Mouse (Mus musculus) heart, adult 8-10 months (tissue): ENCODE data around the gene Setd7. TPM values are rescaled to one million over a fixed set of nuclear protein-coding genes. Genes with fewer than 3 reads are reported as not detected.
"Not testable (repeated sequence)": the region's sequence is repeated elsewhere in the genome, so short reads cannot be mapped to it uniquely, and the experiment has no call there.

Experiments
- DNase-seq: peaks from one replicate; pipeline ENCODE4 v3.0.0; 2022; ENCODE audit warnings: low spot score
- total RNA-seq, 4 experiments: library from RNA; stranded (reverse); gene quantifications; 2 replicates each; pipeline ENCODE4 v1.2.4; 2022

The Setd7 gene
- total RNA-seq, result 10 to 100 TPM; 55.6 to 68.3 (median 59.1) TPM

DNA sequence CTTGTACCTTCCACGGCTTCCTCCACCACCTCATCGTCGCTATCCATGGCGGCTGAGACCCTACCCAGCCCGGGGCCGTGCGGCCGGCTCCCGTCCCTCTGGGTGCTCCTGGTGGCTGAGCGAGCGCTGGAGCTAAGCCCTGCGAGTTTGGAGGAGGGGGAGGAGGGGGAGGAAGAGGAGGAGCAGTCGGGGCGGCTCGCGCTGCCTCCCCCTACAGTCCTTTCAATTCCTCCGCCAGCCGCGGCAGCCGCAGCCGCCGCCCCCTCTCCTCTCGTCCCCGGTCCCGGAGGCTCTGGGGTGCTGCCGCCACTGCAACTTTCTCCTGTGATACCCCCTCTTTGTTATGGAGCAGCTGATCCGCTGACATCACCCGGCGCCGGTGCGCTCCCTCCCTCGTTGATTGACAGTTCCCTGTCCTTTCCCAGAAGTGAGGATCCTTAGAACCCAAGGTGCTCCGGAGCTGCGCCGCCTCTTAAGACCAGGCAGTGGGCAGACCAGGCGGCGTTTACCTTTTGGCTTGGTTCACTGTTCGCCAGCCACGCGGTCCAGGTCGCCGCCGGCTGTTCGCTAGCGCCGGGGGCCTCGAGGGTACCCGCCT lies at the start of gene Setd7:
Gene Setd7, minus strand, starts transcription at position 369 of the 598 bp plus-strand sequence.
- peak; percentile 81 for DNase-seq

DNA sequence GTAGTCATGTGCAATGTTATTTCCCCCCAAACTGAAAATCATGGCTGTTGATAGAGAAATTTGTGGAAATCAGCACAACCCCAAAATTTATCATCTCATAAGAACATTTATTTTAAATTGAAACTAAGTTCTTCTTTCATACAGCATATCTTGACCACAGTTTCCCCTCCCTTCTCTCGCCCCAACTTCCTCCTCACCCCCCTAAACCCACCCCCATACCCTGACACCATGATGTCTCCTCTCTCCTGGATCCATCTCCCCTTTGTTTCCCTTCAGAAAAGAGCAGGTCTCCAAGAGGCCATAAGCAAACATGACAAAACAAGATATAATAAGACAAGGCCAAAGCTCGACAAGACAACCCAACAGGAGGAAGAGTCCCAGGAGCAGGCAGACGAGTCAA lies 43.8 kb upstream of the Setd7 start:
- no peak for DNase-seq

DNA sequence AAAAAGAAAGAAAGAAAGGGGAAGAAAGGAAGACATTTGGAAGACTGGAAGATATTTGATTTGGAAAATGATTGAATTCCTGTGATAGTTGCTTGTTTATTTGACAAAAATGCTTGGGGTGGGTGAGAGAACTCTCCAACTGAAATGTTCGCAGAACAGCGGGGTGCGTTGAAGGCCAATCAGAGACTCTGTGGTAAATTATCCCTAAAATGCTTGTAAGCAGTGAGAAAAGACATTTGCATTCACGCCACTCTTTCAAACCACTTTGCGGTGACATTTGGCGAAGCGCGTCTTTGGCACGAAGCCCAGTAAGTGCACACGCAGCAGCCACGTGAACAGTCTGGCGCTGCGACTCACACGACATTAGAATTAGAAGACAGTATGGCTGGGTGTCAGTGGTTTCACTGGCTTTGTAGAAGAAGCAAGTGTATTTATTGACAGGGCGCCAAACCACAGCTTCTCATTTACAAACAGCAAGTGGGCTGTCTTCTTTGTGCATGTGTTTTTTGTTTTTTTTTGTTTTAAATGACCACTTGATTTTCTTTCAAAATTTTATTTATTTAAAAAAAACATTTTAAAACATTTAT lies 43.1 kb upstream of the Setd7 start:
- no peak for DNase-seq

DNA sequence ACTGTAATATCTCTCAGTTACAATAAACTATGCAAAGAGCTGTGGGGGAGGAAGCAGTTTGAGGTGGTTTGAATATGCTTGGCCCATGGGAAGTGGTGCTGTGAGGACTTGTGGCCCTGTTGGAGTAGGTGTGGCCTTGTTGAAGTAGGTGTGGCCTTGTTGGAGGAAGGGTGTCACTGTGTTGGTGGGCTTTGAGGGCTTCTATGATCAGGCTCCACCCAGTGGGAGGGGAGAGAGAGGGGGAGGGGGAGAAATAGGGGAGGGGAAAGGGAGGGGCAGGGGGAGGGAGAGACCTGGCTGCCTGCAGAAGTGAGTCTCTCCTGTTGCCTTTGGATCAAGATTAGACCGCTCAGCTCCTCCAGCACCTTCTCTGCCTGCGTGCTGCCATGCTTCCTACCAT lies 40.8 kb upstream of the Setd7 start:
- DNase-seq, result no peak

DNA sequence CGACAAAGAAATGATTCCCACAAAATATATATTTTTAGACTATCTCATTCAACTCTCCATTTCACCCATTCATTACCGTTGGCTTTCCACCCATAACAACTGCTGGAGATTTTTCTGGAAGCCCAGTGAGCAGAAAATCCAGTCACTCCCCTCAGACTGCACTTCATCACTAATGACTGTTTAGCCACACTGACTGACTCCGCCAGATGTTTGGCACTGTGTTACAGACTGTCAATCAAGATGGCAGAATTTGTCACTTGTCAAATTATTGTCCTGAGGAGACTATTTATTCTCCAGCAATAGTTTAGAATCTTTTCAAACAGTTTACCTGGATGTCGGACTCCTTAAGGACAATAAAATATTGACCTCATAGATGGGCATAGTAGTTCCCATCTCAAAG lies 40.0 kb upstream of the Setd7 start:
- no peak for DNase-seq

DNA sequence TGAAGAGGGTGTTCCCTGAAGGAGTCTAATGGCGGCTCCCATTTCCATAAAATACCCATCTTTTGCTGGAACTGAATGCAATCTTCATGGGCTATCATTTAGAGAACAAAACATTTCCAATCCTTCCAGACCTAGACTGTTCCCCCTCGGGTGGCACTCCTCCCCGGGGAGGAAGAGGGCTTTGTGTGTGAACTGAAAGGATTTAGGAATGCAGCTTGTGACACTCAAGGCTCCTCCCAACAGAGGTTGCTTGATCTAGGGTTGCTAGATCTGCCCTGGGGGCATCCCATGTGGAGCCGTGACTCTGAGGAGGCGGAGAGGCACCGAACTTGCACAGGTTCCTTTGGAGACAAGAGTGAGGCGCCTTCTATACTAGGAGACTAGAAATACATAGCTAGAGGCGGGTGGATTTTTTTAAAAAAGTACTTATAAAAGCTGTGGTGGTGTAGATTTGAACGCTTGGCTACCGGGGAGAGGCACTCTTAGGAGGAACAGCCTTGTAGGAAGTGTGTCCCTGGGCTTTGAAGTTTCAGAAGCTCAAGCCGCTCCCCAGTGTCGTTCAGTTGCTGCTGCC lies 38.5 kb upstream of the Setd7 start:
- no peak for DNase-seq

DNA sequence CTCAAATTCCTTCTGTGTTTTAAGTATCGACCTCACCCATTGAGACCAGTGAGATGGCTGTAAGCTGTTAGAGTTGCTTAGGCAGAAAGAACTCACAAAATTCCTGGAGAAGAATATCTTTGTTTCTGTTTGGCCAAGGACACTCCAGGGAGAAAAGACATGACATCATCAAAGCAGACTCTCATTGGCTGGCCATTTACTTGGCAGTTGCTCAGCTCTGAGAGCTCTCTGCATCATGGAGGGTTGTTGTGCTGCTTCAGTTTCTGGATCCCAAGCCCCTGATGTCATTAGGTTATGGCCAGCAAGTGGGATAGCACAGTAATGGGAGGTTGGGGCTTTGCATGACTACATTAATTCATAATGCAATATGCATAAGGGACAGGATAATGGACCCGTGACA lies 35.9 kb upstream of the Setd7 start:
- DNase-seq, result peak; percentile 10

DNA sequence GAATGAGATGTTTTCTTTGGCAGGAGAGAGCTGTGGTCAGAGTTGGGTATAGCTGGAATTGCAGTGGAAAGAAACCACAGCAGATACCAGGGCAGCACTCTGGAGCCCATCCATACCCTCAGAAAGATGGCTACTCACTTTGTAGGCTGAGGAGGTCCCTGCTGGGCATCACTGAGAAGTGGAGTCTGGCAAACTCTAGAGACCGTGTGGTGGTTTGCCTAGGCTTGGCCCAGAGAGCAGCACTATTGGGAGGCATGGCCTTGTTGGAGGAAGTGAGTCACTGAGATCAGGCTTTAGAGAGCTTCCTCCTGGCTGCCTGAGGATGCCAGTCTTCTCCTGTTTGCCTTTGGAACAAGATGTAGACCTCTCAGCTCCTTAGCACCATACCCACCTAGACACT lies 32.8 kb upstream of the Setd7 start:
- no peak for DNase-seq

DNA sequence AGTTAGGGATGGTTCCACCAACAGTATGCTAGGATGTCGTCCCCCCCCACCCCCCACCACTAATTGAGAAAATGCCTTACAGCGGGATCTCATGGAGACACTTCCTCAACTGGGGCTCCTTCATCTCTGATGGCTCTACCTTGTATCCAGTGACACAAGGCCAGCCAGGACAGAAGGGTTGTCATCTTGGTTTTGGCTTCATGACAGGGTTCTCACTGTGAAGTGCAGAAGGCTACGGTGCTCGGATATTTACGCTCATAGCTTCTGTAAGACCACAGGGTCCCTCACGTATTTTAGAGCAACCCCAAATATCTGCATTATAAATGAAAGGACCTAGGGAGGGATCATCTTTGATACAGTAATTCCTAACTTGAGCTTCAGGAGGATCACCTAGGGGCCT lies 30.9 kb upstream of the Setd7 start:
- no peak for DNase-seq

DNA sequence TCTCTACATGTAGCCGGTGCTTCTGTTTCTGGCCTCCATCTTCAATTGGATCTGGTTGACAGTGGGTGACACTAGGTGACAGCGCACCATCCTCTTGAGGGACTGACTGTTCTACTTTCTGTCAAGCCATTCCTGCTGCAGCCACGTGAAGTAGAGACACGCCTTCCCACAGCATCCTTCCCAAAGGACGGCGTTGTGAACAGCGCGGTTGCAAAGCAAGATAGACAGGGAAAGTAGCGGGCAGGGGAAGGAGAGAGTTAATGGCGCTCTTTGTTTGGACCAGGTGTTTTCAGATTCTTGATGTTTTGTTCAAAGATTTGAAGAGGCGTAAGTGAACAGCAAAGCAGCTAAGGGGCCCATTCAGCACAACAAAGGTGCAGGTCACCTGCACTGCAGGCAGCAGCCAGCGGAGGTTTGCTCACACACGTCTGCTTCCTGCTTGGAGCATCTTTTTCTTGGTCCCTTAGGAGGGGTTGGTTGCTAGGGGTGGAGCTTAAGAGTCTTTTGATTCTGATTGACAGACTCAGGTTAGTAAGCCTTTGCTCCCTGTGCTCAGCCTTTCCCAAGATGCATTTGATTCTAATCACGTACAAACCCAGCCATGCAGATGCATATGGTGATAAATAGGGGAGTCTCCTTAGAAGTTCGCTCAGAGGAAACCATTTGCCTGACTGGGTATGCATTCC lies 29.7 kb upstream of the Setd7 start:
- no peak for DNase-seq

DNA sequence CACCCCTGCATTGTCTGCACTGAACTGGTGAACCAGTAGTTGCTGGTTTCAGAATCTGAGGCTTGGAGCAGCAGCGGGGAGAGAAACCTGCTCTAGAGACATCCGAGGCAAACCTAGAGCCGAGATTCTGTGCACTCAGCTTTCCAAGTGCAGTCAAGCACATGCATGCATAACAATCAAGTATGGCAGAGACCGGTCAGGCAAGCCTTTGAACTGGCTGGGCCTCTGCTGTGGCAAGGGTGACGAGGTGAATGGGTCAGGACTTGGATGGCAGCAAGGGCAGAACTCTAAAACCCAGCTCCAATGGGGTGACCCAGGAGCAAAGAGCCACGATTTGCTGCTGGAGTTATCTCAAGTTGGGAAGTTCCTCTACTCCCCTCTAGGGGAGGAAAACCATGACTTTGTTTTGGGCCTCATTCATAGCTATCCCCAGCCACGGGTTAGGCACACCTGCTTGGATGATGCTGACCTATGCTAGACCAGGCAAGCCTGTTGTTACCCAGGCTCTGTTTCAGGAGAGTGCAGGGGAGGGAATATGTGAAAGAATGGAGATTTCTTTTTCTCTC lies 27.1 kb upstream of the Setd7 start:
- no peak for DNase-seq

DNA sequence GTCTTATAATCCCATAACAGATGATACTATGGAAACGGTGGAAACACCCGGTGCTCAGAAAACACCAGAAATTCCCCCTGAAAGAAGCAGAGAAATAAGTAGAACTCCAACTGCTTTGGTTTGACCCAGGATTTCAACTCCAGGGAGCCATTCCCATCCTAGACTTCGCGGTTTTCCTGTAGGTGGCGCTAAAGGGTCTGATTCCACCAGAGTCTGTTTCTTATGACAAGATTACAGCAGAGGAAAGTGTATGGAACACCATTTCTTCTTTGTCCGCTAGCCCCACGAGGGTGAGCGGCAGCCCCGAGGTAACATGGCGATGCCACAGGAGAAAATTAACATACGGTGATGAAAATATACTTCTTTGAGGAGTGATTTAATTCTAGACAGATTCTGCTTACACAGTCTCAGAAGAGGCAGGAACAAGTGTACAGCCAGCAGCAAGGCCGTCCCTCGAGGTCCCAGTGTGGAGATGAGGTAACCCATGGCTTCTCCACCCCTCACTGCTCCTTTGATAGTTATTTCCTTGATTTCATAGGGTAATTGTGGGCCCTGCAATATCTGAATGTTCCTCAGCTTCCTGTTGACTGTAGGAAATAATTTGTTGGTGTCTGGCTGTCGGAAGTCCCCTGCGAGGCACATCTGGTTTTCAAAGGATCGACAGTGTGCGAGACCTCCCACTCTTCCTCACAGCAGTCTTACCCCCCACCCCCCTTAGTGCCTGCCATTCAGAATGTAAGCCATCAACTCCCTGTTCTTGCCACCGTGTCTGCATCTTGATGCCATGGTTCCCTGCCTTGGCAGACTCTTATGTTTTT lies 23.1 kb upstream of the Setd7 start:
- peak; percentile 82 for DNase-seq

DNA sequence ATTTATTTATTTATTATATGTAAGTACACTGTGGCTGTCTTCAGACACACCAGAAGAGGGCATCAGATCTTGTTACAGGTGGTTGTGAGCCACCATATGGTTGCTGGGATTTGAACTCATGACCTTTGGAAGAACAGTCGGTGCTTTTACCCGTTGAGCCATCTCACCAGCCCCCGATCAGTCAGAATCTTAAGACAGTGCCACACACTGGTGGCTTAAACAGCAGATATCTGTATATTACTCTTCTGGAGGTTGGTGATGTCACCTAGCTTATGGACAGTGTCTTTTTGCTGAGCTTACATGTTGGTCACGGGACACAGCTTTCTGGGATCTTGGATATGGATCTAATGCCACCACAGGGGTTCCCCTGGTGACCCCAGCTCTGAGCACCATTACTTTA lies 18.6 kb upstream of the Setd7 start:
- DNase-seq, result not testable (repeated sequence)

DNA sequence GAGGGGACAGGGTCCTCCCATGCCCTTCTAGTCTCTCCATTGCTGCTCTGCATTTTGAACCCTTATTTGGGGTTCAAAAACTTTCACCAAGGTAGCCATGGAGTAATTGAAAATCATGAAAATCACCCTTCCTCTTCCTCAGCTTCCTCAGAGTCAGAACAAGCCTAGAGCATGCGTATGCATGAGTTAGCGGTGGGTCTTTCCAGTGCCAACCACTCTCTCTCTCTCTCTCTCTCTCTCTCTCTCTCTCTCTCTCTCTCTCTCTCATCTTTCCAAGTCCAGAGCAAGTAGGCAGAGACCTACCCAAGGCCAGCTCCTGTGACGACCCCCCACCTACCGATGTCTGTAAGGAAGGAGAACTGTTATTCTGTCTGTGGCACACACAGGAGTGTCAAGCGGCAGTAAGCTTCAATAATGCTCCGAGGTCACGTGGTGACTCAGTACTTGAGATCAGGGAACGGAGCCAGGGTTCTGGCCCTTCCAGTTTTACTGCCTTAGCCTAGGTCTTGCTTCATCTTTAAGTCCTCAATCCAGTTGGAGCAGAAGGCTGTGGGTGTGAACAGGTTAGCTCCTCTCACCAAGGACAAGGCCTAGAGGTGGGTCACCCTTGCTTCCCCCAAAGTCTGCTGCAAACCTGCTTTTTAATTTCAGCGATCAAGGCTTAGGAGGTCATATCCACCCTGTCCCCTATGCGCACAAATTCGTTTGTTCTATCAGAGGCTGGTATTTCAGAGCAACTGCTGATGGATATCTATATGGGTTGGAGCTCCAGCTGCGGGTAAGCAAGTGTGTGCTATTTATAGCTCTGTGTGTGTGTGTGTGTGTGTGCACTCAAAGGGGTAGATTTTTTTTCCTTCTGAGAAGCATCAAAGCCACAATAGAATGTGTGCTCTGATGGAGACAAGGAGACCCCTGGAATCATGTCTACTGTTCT lies 17.4 kb upstream of the Setd7 start:
- no peak for DNase-seq

DNA sequence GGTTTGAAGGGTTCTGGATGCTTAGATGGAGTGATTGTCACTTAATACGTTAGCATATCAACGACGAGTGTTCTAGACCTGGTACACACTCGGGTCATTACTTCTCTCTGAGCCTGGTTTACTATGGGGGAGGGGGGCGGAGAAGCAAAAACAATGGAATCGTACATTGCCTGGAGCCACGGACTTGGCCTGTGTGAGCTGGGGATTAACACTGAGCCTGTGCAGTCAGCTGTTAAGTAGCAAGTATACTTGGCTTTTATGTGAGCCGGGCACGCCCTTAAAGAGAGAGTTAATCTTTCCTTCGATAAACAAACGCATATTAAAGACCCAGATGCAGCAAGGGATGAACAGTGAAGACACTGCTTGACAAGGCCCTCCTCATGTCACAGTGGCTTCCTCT lies 16.7 kb upstream of the Setd7 start:
- no peak for DNase-seq

DNA sequence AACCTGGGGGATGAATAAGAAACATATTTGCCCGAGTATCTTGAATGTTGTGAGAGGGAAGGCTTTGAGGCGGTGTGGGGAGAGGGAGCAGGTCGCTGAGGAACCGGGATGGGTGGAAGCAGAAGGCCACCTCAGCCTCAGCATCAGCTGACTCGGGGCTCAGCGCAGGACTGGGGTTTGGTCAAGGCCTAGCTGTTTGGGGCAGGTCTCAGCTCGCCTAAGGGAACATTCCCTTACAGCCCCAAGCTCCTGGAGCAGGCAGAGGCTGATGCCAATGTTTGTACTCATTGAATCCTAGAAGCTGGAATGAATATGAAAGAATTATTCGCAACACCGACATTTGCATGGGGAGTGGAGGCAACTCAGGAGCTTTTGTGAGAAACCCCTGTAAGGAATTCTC lies 13.2 kb upstream of the Setd7 start:
- no peak for DNase-seq

DNA sequence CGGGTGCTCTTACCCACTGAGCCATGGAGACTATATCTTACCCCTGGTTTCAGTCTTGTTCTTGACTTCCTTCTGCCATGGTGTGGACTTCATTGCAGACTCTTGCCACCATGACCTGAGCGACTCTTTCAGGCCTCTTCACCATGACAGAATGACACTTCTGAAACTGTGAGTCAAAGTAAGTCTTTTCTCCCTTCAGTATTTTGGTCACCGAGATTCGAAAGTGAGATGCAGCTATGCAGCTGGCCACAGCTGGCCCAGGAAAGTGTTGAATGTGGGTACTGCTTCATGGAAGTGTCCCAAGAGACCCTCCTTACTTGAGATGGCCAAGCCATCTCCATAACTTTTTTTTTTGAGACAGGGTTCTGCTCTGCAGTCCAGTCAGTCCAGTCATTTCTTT lies 9.5 kb upstream of the Setd7 start:
- no peak for DNase-seq

DNA sequence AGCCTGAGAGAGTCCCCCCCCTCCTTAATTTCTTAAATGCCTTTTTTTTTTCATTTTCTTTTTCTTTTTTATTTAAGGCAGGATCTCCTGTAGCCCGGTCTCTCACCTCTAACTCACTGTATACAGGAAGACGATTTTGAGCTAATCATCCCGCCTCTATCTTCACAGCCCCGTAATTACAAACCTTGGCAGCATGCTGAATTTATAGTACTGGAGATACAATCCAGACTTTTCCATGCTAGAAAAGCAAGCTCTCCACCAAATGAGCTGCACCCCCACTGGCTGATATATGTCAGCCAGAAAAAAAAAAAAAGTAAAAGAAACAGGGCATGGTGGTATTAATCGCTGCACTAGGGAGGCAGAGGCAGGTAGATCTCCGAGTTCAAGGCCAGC lies 1.3 kb upstream of the Setd7 start:
- no peak for DNase-seq

DNA sequence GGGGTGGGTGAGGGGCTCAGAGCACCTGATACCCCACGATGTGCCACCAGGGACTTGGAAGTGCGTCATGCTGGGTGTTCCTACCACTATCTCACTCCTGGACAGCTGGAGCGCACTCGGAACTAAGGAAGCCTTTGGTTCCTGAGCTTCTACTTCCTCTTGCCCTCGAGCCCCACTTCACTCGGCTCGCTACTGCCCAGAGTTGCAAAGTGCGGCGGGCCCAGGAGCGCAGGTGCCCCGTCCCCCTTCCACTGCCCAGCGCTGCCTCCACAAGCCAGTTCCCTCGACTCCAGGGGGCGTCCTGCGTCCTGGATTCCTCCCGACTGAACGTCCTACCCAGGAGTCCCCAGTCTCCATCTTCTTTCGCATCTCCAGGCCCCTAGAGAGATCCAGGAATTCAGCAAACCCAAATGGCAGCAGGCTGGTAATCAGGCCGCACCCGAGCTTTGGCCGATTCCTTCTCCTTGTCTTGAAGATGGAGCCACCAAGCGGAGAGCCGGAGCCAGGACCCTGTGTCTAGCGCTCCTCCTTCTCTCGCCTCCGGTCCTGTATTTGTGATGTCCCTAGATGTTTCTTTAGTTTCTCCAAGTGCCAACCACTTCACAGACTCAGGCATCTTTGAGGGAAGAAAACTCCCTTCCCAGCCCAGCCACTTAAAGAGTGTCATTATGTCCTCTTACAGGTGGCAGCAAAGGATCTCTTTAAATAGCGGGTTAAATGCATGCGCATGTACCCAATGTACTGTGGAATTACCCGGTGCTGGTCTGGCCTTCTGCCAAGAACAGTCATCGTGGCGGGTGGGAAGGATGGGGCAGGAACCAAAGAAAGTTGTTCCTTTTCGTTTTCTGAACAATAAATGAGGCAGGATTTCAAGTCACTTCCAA lies 672 bp upstream of the Setd7 start:
- DNase-seq, result peak; percentile 48
